Mouse (Mus musculus) thymus, postnatal 4 days (tissue): Measurements from ENCODE around the gene 1600002K03Rik.
"Not testable (repeated sequence)": the region's sequence is repeated elsewhere in the genome, so short reads cannot be mapped to it uniquely, and the experiment has no call there.

ENCODE experiments used
- DNase-seq: peaks from one replicate; pipeline ENCODE4 v3.0.0; 2021

The 1600002K03Rik gene

GRCm38 (mm10) chr10:80189999-80190398, 17.3 kb downstream of the 1600002K03Rik start:
- no peak for DNase-seq

- DNase-seq = no peak
Observed at GRCm38 (mm10) chr10:80190491-80191051, 17.8 kb downstream of the 1600002K03Rik start.

GRCm38 (mm10) chr10:80193976-80194375, 21.2 kb downstream of the 1600002K03Rik start:
- no peak for DNase-seq

- DNase-seq = no peak
Observed at GRCm38 (mm10) chr10:80194441-80194840, 21.7 kb downstream of the 1600002K03Rik start.

- DNase-seq = no peak
Observed at GRCm38 (mm10) chr10:80196167-80196566, 23.4 kb downstream of the 1600002K03Rik start.

- DNase-seq = no peak
Observed at GRCm38 (mm10) chr10:80196778-80197581, 24.2 kb downstream of the 1600002K03Rik start.

- DNase-seq = peak; percentile 84
Observed at GRCm38 (mm10) chr10:80199440-80200008, 26.8 kb downstream of the 1600002K03Rik start.

GRCm38 (mm10) chr10:80200485-80200884, 27.7 kb downstream of the 1600002K03Rik start:
- no peak for DNase-seq

- no peak for DNase-seq
Observed at GRCm38 (mm10) chr10:80204055-80204454, 31.3 kb downstream of the 1600002K03Rik start.

GRCm38 (mm10) chr10:80207201-80207600, 34.5 kb downstream of the 1600002K03Rik start:
- no peak for DNase-seq

- DNase-seq = no peak
Observed at GRCm38 (mm10) chr10:80207676-80208075, 34.9 kb downstream of the 1600002K03Rik start.

GRCm38 (mm10) chr10:80208248-80208647, 35.5 kb downstream of the 1600002K03Rik start:
- DNase-seq = no peak

GRCm38 (mm10) chr10:80208841-80209371, 36.2 kb downstream of the 1600002K03Rik start:
- no peak for DNase-seq

- DNase-seq = not testable (repeated sequence)
Observed at GRCm38 (mm10) chr10:80211547-80212103, 38.9 kb downstream of the 1600002K03Rik start.

GRCm38 (mm10) chr10:80215048-80215772, 42.5 kb downstream of the 1600002K03Rik start:
- DNase-seq = no peak

- no peak for DNase-seq
Observed at GRCm38 (mm10) chr10:80220676-80221075, 47.9 kb downstream of the 1600002K03Rik start.

- DNase-seq = not testable (repeated sequence)
Observed at GRCm38 (mm10) chr10:80223137-80223536, 50.4 kb downstream of the 1600002K03Rik start.
